ENCODE assay signal across 16 mouse cellular contexts in genomic region chr8:110789571-110789970, GRCm38 (mm10). TPM values are rescaled to one million over a fixed set of nuclear protein-coding genes. Genes with fewer than 3 reads are reported as not detected.
DNase-seq lines count a peak whose midpoint lies in the region; ATAC-seq and TF ChIP-seq lines count a peak whose summit lies in the region.
"Had no signal": no experiment of that assay in that cellular context is flagged by ENCODE, and none has a peak within 500 bp of the region (broad histone marks: within the 10 kb centered on the region; RNA-seq: fewer than 3 reads in every experiment).

No protein-coding gene starts in this region.

- H3K9me3 ChIP-seq in hindbrain, postnatal 0 days (ENCODE audit: low read length), result no peaks in the 10 kb centered on the region
- H3K9me3 ChIP-seq in hindbrain, embryonic 12.5 days (replicated peaks), result no peaks in the 10 kb centered on the region
- peaks cover 4% of the 10 kb centered on the region for H3K9me3 ChIP-seq in megakaryocyte, embryonic 14.5 days
- H3K9me3 ChIP-seq in embryonic facial prominence, embryonic 15.5 days (replicated peaks), result no peaks in the 10 kb centered on the region
- H3K9me3 ChIP-seq: liver, embryonic 15.5 days had no signal

- peak; percentile 41; the same call in 1 of the 2 replicates for ATAC-seq in hindbrain, postnatal 0 days
- ATAC-seq in hindbrain, embryonic 12.5 days (ENCODE audit: low FRiP score), result no peak
- ATAC-seq in megakaryocyte, adult 5-6 weeks (ENCODE audit: poor library complexity, severe bottlenecking), result no peak
- ATAC-seq in embryonic facial prominence, embryonic 15.5 days (ENCODE audit: insufficient number of reproducible peaks, low FRiP score, low TSS enrichment, low read depth), result no peak; the same call in 1 of the 2 replicates
- no peak for ATAC-seq in megakaryocyte progenitor cell, adult 5-6 weeks (replicated peaks; ENCODE audit: poor library complexity)
- ATAC-seq: activated CD4-positive, CD25-positive, alpha-beta regulatory T cell, adult 4 months had no signal

- H3K27me3 ChIP-seq in hindbrain, postnatal 0 days (ENCODE audit: insufficient read depth, low read length), result no peaks in the 10 kb centered on the region
- H3K27me3 ChIP-seq in hindbrain, embryonic 12.5 days, result no peaks in the 10 kb centered on the region
- peaks cover 16% of the 10 kb centered on the region for H3K27me3 ChIP-seq in megakaryocyte, embryonic 14.5 days (replicated peaks)
- H3K27me3 ChIP-seq in embryonic facial prominence, embryonic 15.5 days, result no peaks in the 10 kb centered on the region

- H3K27ac ChIP-seq in hindbrain, postnatal 0 days, result peak overlapping the region; percentile 26; the same call in 1 of the 2 replicates
- no peak overlapping the region for H3K27ac ChIP-seq in hindbrain, embryonic 12.5 days
- H3K27ac ChIP-seq in embryonic facial prominence, embryonic 15.5 days (replicated peaks), result peak overlapping the region; percentile 58
- H3K27ac ChIP-seq: hindbrain, embryonic 10.5 days; liver, embryonic 15.5 days; macrophage had no signal

- TF ChIP-seq CTCF in hindbrain, postnatal 0 days (IDR thresholded peaks at IDR 0.05; ENCODE audit: low read depth), result no peak

- no peaks in the 10 kb centered on the region for H3K4me1 ChIP-seq in hindbrain, postnatal 0 days (ENCODE audit: insufficient read depth, low read length)
- H3K4me1 ChIP-seq in hindbrain, embryonic 12.5 days, result no peaks in the 10 kb centered on the region
- H3K4me1 ChIP-seq in megakaryocyte, embryonic 14.5 days, result peaks cover 83% of the 10 kb centered on the region
- peaks cover 38% of the 10 kb centered on the region for H3K4me1 ChIP-seq in embryonic facial prominence, embryonic 15.5 days

- WGBS in hindbrain, postnatal 0 days, result 41% methylated on average over 12 of the region's 12 CpGs
- WGBS in hindbrain, embryonic 12.5 days, result 63% methylated on average over 12 of the region's 12 CpGs
- 40% methylated on average over 12 of the region's 12 CpGs for WGBS in embryonic facial prominence, embryonic 15.5 days

- no peaks in the 10 kb centered on the region for H3K36me3 ChIP-seq in hindbrain, postnatal 0 days (ENCODE audit: insufficient read depth, low read length)
- H3K36me3 ChIP-seq in hindbrain, embryonic 12.5 days, result no peaks in the 10 kb centered on the region
- no peaks in the 10 kb centered on the region for H3K36me3 ChIP-seq in megakaryocyte, embryonic 14.5 days (replicated peaks; ENCODE audit: low read length)
- H3K36me3 ChIP-seq in embryonic facial prominence, embryonic 15.5 days, result no peaks in the 10 kb centered on the region
- H3K36me3 ChIP-seq: hindbrain, embryonic 10.5 days; liver, embryonic 15.5 days had no signal

- H3K4me2 ChIP-seq in hindbrain, postnatal 0 days (ENCODE audit: low read depth, low read length), result no peak overlapping the region
- no peak overlapping the region for H3K4me2 ChIP-seq in hindbrain, embryonic 12.5 days (replicated peaks)
- no peak overlapping the region; the same call in 1 of the 2 replicates for H3K4me2 ChIP-seq in embryonic facial prominence, embryonic 15.5 days (replicated peaks)
- H3K4me2 ChIP-seq: liver, embryonic 15.5 days had no signal

- H3K4me3 ChIP-seq in hindbrain, postnatal 0 days (ENCODE audit: low read length), result no peak overlapping the region
- no peak overlapping the region for H3K4me3 ChIP-seq in hindbrain, embryonic 12.5 days
- peak overlapping the region; percentile 71 for H3K4me3 ChIP-seq in megakaryocyte, embryonic 14.5 days (replicated peaks)
- no peak overlapping the region for H3K4me3 ChIP-seq in embryonic facial prominence, embryonic 15.5 days (replicated peaks)
- H3K4me3 ChIP-seq: hindbrain, embryonic 10.5 days; layer of hippocampus, adult 2 months; liver, embryonic 15.5 days had no signal

- H3K9ac ChIP-seq in hindbrain, postnatal 0 days (replicated peaks; ENCODE audit: low read length), result no peak overlapping the region
- no peak overlapping the region for H3K9ac ChIP-seq in hindbrain, embryonic 12.5 days
- H3K9ac ChIP-seq in embryonic facial prominence, embryonic 15.5 days, result no peak overlapping the region
- H3K9ac ChIP-seq: liver, embryonic 15.5 days had no signal

- peak; percentile 41 to 50 for DNase-seq in cerebellum, postnatal 10 days
- DNase-seq in cerebellum, adult 8-10 months, result no peak
- peak; percentile 16 for DNase-seq in hindbrain, postnatal 0 days (ENCODE audit: low spot score)
- DNase-seq: cerebellum, adult 2 months; heart, adult 18-20 months; kidney, adult 18-20 months had no signal

RNA-seq across cellular contexts. Expression of gene Il34, which starts 16.2 kb away (rescaled TPM):
- total RNA-seq in hindbrain, postnatal 0 days (2014; rRNA removed), result 1.9 and 8.8 TPM in 2 replicates
- 8.5 and 11.4 TPM in 2 replicates for polyA plus RNA-seq in hindbrain, postnatal 0 days (2015; fragmentation: Nextera tagmentation; extraction: Ambion mirVana)
- 0.83 and 1.1 TPM in 2 replicates for polyA plus RNA-seq in hindbrain, embryonic 12.5 days (2016; fragmentation: Nextera tagmentation; extraction: Ambion mirVana)
- 3.7 and 20.1 TPM in 2 replicates for polyA plus RNA-seq in megakaryocyte, embryonic 14.5 days (2012; ENCODE audit: insufficient read depth, low replicate concordance)
- not detected in 2 replicates for total RNA-seq in megakaryocyte, adult 5-6 weeks (2015)
- not detected in 2 replicates for total RNA-seq in megakaryocyte, adult 5-6 weeks (2017)
- 4.9 and 5.3 TPM in 2 replicates for polyA plus RNA-seq in embryonic facial prominence, embryonic 15.5 days (2015; fragmentation: Nextera tagmentation; extraction: Ambion mirVana)
- not detected in 2 replicates for total RNA-seq in megakaryocyte progenitor cell, adult 5-6 weeks (2015)
- total RNA-seq in megakaryocyte progenitor cell, adult 5-6 weeks (2017), result not detected in 2 replicates
- polyA plus RNA-seq: activated CD4-positive, CD25-positive, alpha-beta regulatory T cell, adult 4 months; macrophage had no signal

RNA-seq across cellular contexts. Expression of gene Cog4, which starts 56.8 kb away (rescaled TPM):
- 39.5 and 51.9 TPM in 2 replicates for total RNA-seq in hindbrain, postnatal 0 days (2014; rRNA removed)
- polyA plus RNA-seq in hindbrain, postnatal 0 days (2015; fragmentation: Nextera tagmentation; extraction: Ambion mirVana), result 51.4 and 51.6 TPM in 2 replicates
- 74.9 and 77.1 TPM in 2 replicates for polyA plus RNA-seq in hindbrain, embryonic 12.5 days (2016; fragmentation: Nextera tagmentation; extraction: Ambion mirVana)
- 0.61 and 14.0 TPM in 2 replicates for polyA plus RNA-seq in megakaryocyte, embryonic 14.5 days (2012; ENCODE audit: insufficient read depth, low replicate concordance)
- total RNA-seq in megakaryocyte, adult 5-6 weeks (2015), result 13.6 and 17.4 TPM in 2 replicates
- total RNA-seq in megakaryocyte, adult 5-6 weeks (2017), result 31.8 and 35.4 TPM in 2 replicates
- polyA plus RNA-seq in embryonic facial prominence, embryonic 15.5 days (2015; fragmentation: Nextera tagmentation; extraction: Ambion mirVana), result 76.1 and 79.9 TPM in 2 replicates
- total RNA-seq in megakaryocyte progenitor cell, adult 5-6 weeks (2015), result 10.7 and 11.2 TPM in 2 replicates
- total RNA-seq in megakaryocyte progenitor cell, adult 5-6 weeks (2017), result 27.7 and 30.7 TPM in 2 replicates

RNA-seq across cellular contexts. Expression of gene Sf3b3, which starts 57.0 kb away (rescaled TPM):
- total RNA-seq in hindbrain, postnatal 0 days (2014; rRNA removed), result 82.5 and 83.1 TPM in 2 replicates
- 60.6 and 64.6 TPM in 2 replicates for polyA plus RNA-seq in hindbrain, postnatal 0 days (2015; fragmentation: Nextera tagmentation; extraction: Ambion mirVana)
- polyA plus RNA-seq in hindbrain, embryonic 12.5 days (2016; fragmentation: Nextera tagmentation; extraction: Ambion mirVana), result 163 and 170 TPM in 2 replicates
- polyA plus RNA-seq in megakaryocyte, embryonic 14.5 days (2012; ENCODE audit: insufficient read depth, low replicate concordance), result 3.4 TPM in 1 of 2 replicates, not detected in the other
- total RNA-seq in megakaryocyte, adult 5-6 weeks (2015), result 58.4 and 63.2 TPM in 2 replicates
- total RNA-seq in megakaryocyte, adult 5-6 weeks (2017), result 74.7 and 87.7 TPM in 2 replicates
- 128 and 130 TPM in 2 replicates for polyA plus RNA-seq in embryonic facial prominence, embryonic 15.5 days (2015; fragmentation: Nextera tagmentation; extraction: Ambion mirVana)
- 123 and 140 TPM in 2 replicates for total RNA-seq in megakaryocyte progenitor cell, adult 5-6 weeks (2015)
- total RNA-seq in megakaryocyte progenitor cell, adult 5-6 weeks (2017), result 162 and 197 TPM in 2 replicates

Comparison
In these comparisons a context has a peak if more than half of its experiments do, and no peak if none do; other contexts are left out.
1. RNA of gene Sf3b3, which starts 57.0 kb away (polyA plus RNA-seq): 163 to 170 TPM in hindbrain, embryonic 12.5 days, 128 to 130 TPM in embryonic facial prominence, embryonic 15.5 days and 60.6 to 64.6 TPM in hindbrain, postnatal 0 days; 3.4 TPM in megakaryocyte, embryonic 14.5 days; every median in the first group is over 10 times any median in the second.